Mouse (Mus musculus): ENCODE measurements around the gene Nfyc.

- TF ChIP-seq GATA1 (IDR thresholded peaks at IDR 0.05; ENCODE audit: low read length) (no peak), TAL1 (IDR thresholded peaks at IDR 0.05; ENCODE audit: low read length) (no peak)
These were observed 103.5 kb downstream of the Nfyc start for GRCm38 (mm10) chr4:120727842-120728241.
